Mouse (Mus musculus) kidney, embryonic 15.5 days (tissue): ENCODE measurements around the gene Tpd52l1. TPM values are rescaled to one million over a fixed set of nuclear protein-coding genes. Genes with fewer than 3 reads are reported as not detected.

Source experiments
- ATAC-seq: fragments of 200-750 bp; cut with Nextera tagmentation; replicated peaks from 2 replicates; pipeline ENCODE4 v1.8.0; 2017; ENCODE audit warnings: moderate TSS enrichment; ENCODE audit not compliant: low FRiP score
- H3K27ac ChIP-seq: fragments of 300-500 bp; sonication (generic); 2 replicates; pipeline ENCODE4 v1.5.1; 2015; ENCODE audit warnings: mild to moderate bottlenecking, inconsistent platforms
- H3K27me3 ChIP-seq: fragments of 300-500 bp; sonication (generic); 2 replicates; pipeline ENCODE4 v1.6.1; 2015; ENCODE audit warnings: inconsistent platforms
- H3K36me3 ChIP-seq: fragments of 300-500 bp; sonication (generic); 2 replicates; pipeline ENCODE4 v1.6.1; 2015; ENCODE audit warnings: inconsistent platforms
- H3K4me1 ChIP-seq: fragments of 300-500 bp; sonication (generic); 2 replicates; pipeline ENCODE4 v1.6.1; 2015; ENCODE audit warnings: inconsistent platforms
- H3K4me2 ChIP-seq: fragments of 300-500 bp; sonication (generic); 2 replicates; pipeline ENCODE4 v1.6.1; 2015; ENCODE audit warnings: moderate library complexity, mild to moderate bottlenecking, inconsistent platforms
- H3K4me3 ChIP-seq: fragments of 300-500 bp; sonication (generic); replicated peaks from 2 replicates; pipeline ENCODE4 v1.5.1; 2015; ENCODE audit warnings: mild to moderate bottlenecking, inconsistent platforms
- H3K9ac ChIP-seq: fragments of 300-500 bp; sonication (generic); 2 replicates; pipeline ENCODE4 v1.6.1; 2015; ENCODE audit warnings: mild to moderate bottlenecking, inconsistent platforms
- H3K9me3 ChIP-seq: fragments of 300-500 bp; sonication (generic); replicated peaks from 2 replicates; pipeline ENCODE4 v1.6.1; 2016; ENCODE audit warnings: inconsistent platforms
- WGBS: fragments of 180-500 bp; shearing (Covaris S2); methylation state at CpG from one replicate; pipeline ENCODE4 v1.1.7; 2015; ENCODE audit warnings: mixed read lengths; 5-methylcytosine and 5-hydroxymethylcytosine counted together
- polyA plus RNA-seq: library from polyadenylated mRNA; unstranded; fragments of >200 nt; fragmentation: Nextera tagmentation; extraction: Ambion mirVana; gene quantifications from 2 replicates; pipeline ENCODE4 v1.2.1, GENCODE M21; 2015

The Tpd52l1 gene
- 32.9 and 34.2 TPM in 2 replicates for polyA plus RNA-seq

DNA sequence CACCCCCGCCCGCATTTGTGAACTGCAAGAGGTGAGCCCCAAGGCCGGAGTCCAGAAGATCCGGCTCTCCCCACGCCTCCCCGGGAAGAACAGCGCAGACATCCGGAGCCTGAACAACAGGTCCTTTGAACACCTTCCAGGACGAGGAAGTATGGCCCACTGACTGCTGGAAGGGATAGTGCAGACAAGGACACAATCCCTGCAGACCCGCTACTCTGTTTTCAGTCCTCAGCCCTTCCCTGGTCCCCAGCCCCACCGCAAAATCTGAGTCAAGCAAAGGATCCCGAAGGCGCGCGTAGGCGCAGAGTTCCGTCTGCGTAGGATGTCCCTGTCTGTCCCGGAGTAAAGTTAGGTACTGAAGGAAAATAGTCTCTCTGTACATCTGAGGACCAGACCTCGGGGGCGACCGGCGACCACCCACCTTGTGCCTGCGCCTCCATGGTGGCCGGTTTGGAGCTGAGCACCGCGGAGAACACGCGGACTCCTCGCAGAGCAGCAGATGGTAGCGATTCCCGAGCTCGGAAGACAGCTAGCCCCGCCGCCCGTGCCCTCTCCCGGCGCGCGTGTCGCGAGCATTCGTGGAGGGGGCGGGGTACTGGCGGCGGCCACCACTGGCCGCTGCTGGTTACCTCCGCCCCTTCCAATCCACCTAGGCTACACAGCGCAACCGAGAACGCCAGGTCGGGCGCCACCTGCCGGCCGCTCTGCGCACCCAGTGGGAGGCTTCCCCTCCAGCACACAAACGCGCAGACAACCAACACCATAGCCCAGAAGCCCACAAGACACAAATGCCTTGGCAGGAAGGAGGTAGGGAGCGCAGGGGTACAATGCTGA lies at the start of gene Tpd52l1:
Tpd52l1 (minus strand) TSS at position 668 of the 834 bp plus-strand sequence.
- Histone ChIP-seq H3K9ac (peak within 1 kb of the TSS; percentile 50), H3K36me3 (no peaks in the 10 kb centered on the region), H3K4me3 (peak within 1 kb of the TSS; percentile 69), H3K4me1 (peaks cover 5% of the 10 kb centered on the region), H3K27me3 (no peaks in the 10 kb centered on the region), H3K4me2 (peak within 1 kb of the TSS; percentile 88), H3K27ac (peak within 1 kb of the TSS; percentile 51; the same call in 1 of the 2 replicates), H3K9me3 (no peaks in the 10 kb centered on the region)
- 1% methylated on average over 59 of the region's 59 CpGs for WGBS
- ATAC-seq: peak; percentile 99

DNA sequence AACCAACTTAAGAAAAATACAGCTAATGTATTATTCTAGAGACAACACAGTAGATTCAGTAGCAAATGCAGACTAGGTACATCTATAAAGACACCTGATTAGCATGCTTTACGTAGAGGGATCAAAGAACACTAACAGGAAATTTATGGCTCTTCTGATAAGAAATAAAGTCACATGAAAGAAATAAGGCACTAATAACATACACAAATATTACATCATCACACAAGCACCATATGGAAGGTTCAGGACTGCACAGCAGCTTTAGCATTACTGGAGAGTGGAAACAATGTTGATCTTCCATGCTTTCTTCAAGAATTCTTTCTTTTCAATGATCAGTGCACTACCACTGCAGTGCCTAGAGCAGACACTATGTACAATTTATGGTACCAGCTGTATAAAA lies 48.5 kb upstream of the Tpd52l1 start:
- H3K27ac ChIP-seq: no peak overlapping the region
- H3K4me2 ChIP-seq: no peak overlapping the region
- no peak for ATAC-seq
- H3K9ac ChIP-seq: no peak overlapping the region
- H3K9me3 ChIP-seq: no peaks in the 10 kb centered on the region
- H3K36me3 ChIP-seq: peaks cover 13% of the 10 kb centered on the region; the same call in 1 of the 2 replicates
- no peaks in the 10 kb centered on the region for H3K27me3 ChIP-seq
- WGBS: 80% methylated on average over 1 of the region's 1 CpGs
- H3K4me1 ChIP-seq: no peaks in the 10 kb centered on the region
- no peak overlapping the region for H3K4me3 ChIP-seq

DNA sequence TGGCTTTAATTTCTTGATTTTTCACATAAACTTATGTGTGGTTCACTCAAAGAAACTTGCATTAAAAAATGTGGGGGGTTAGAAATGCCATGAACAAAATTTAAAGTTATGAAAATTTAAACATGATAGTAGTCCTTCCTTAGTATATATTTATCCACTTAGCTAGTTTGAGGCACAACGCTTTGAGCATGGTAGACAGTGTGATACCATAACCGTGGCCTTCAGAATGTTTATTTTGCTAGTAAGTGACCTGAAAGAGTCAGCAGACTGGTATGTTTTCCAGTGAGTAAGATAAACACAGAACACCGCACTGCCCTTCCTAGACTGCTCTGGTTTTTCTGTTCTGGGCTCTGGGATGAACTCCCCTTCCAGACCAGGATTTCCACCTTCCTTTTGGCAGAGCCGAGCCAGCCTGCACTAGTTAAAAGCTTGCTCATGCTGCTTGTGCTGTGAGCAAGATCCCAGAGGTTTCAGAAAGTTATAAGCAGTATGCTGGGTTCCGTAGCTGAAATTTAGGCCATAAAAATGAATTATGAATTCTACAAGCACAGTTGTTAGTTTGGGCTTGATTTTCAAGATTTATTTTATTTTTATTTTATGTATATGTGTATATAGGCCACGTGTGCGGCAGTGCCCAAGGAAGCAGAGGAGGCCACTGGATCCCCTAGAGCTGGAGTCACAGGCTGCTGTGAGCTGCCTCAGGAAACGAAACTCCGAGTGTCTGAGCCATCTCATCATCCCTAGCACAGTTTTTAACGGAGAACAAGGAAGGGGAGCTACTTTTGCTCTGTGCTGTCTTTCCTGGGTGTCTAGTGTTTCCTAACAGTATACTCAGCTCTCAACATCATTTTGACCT lies 21.5 kb upstream of the Tpd52l1 start:
- no peaks in the 10 kb centered on the region for H3K9me3 ChIP-seq
- no peak overlapping the region for H3K27ac ChIP-seq
- 25% methylated on average over 10 of the region's 10 CpGs for WGBS
- no peaks in the 10 kb centered on the region for H3K36me3 ChIP-seq
- no peaks in the 10 kb centered on the region for H3K4me1 ChIP-seq
- no peaks in the 10 kb centered on the region for H3K27me3 ChIP-seq
- no peak overlapping the region for H3K4me2 ChIP-seq
- no peak overlapping the region for H3K4me3 ChIP-seq
- H3K9ac ChIP-seq: no peak overlapping the region
- ATAC-seq: peak; percentile 73

DNA sequence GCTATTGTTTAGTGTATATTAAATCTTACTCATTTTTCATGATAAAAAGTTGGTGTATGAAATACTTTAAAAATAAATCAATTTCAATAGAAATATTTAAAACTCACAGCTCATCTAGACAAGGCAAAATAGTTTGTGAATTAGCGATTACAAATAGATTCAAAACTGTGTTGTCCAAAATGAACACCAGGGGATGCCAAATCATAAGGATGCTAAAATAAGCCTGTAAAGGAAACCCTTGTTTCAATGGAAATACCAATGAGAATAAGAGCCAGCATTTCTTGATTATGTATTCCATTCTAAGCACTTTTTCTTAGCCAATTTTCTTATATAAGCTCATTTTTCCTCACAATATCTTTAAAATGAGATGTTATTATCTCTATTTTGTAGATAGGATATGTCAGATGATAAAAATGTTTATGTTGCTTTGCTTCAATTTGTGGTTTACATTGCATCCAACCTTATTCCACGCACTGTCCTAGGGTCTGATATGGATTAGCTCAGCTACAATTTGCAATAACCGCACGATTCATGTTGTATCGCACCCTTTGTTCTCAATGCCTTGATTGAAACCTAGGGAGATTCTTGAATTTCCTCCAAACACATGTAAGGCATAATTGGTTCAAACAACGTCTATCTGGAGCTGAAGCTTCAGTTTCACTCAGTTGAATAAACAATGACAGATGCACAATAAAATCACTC lies 20.2 kb upstream of the Tpd52l1 start:
- WGBS: 79% methylated on average over 6 of the region's 6 CpGs
- Histone ChIP-seq H3K4me3 (no peak overlapping the region), H3K4me1 (no peaks in the 10 kb centered on the region), H3K36me3 (no peaks in the 10 kb centered on the region), H3K9ac (no peak overlapping the region), H3K27ac (no peak overlapping the region), H3K4me2 (no peak overlapping the region), H3K9me3 (no peaks in the 10 kb centered on the region), H3K27me3 (no peaks in the 10 kb centered on the region)
- ATAC-seq: no peak

DNA sequence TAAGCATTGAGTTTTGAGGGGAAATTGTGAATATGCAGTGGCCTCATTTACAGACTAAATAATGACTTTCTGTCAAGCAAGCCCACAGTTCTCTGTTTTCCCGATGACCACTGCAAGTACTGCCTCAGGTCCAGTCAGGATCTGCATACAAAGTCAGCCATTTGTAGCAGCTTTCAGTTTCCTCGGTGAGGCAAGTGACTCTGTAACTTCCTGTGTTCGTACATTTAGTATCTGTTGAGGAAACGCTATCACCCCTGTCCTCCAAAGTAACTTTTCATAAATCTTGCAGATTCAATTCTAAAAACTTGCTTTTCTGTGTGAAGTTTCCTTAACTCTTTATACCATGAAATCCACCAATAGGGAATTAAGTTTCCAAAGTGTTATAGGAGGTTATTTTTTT lies 19.7 kb upstream of the Tpd52l1 start:
- H3K9ac ChIP-seq: no peak overlapping the region

DNA sequence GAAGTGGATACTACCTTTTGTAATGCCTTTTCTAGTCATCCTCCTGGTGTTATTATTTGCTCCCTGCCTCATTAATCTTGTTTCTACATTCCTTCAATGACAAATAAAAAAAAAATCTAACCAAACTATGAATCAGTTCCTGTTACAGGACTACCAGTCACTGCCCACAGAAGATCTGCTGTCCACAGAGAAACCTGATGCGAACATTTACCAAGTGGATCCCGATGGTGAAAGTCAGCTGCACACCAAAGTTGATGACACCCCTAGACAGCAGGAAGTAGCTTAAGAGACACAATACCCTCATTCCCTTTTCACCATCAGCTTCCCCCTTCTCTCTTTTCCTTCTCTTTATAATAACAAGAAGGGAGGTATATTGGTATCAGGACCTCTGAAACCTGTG lies 17.3 kb upstream of the Tpd52l1 start:
- H3K27ac ChIP-seq: no peak overlapping the region
- H3K9ac ChIP-seq: no peak overlapping the region
- H3K36me3 ChIP-seq: no peaks in the 10 kb centered on the region
- no peaks in the 10 kb centered on the region for H3K4me1 ChIP-seq
- ATAC-seq: no peak
- no peak overlapping the region for H3K4me2 ChIP-seq
- H3K27me3 ChIP-seq: no peaks in the 10 kb centered on the region
- no peak overlapping the region for H3K4me3 ChIP-seq
- 90% methylated on average over 2 of the region's 2 CpGs for WGBS
- no peaks in the 10 kb centered on the region for H3K9me3 ChIP-seq

More for the DNA sequence above, 19.7 kb upstream of the Tpd52l1 start:
- Histone ChIP-seq H3K27me3 (no peaks in the 10 kb centered on the region), H3K4me2 (no peak overlapping the region), H3K36me3 (no peaks in the 10 kb centered on the region), H3K4me3 (no peak overlapping the region), H3K9me3 (no peaks in the 10 kb centered on the region), H3K27ac (no peak overlapping the region), H3K4me1 (no peaks in the 10 kb centered on the region)
- 61% methylated on average over 4 of the region's 4 CpGs for WGBS
- ATAC-seq: no peak

DNA sequence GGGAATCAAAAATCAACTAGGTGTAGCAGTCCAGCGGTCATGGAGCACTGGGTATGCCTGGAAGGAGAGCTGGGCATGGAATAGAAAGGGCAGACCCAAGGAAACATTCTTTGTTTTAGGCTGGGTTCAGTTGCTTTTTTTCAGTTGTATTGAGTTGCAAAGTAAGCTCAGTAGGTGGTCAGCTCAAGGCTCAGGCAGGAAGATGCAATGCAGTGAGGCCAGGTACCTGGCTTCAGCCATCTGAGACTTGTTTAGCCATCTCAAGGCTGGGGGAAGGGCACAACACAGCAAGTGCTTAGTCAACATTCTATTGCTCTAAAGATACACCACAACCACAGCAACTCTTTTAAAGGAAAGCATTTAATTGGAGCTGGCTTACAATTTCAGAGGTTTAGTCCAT lies 11.0 kb upstream of the Tpd52l1 start:
- H3K4me3 ChIP-seq: no peak overlapping the region
- ATAC-seq: no peak
- WGBS: 55% methylated on average over 1 of the region's 1 CpGs
- no peak overlapping the region for H3K27ac ChIP-seq
- H3K4me2 ChIP-seq: no peak overlapping the region
- no peaks in the 10 kb centered on the region for H3K4me1 ChIP-seq
- no peak overlapping the region for H3K9ac ChIP-seq
- no peaks in the 10 kb centered on the region for H3K9me3 ChIP-seq
- H3K27me3 ChIP-seq: no peaks in the 10 kb centered on the region
- H3K36me3 ChIP-seq: no peaks in the 10 kb centered on the region

DNA sequence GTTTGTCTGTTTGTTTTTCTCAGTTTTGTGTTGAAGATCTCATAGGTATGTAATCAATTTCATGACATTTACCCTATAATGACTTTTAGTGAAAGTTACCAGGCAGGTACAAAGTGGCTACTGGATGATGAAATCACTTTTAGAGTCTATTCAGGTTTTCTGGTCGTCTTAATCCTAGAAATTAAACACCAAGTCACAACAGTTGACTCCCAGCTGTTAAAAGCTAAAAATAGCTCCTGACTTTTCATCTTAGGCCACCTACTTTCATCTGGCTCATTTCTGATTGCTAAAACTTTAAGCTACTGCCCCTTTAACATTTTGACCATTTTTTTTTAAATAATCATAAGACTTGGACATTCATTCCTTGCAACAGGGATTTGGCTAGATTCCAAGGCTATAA lies 1.3 kb upstream of the Tpd52l1 start:
- no peak overlapping the region for H3K27ac ChIP-seq
- H3K4me1 ChIP-seq: peaks cover 5% of the 10 kb centered on the region
- no peak overlapping the region for H3K4me3 ChIP-seq
- ATAC-seq: no peak
- H3K9me3 ChIP-seq: no peaks in the 10 kb centered on the region
- no peaks in the 10 kb centered on the region for H3K36me3 ChIP-seq
- H3K4me2 ChIP-seq: no peak overlapping the region
- WGBS: 20% methylated on average over 1 of the region's 1 CpGs
- H3K27me3 ChIP-seq: no peaks in the 10 kb centered on the region
- H3K9ac ChIP-seq: no peak overlapping the region

DNA sequence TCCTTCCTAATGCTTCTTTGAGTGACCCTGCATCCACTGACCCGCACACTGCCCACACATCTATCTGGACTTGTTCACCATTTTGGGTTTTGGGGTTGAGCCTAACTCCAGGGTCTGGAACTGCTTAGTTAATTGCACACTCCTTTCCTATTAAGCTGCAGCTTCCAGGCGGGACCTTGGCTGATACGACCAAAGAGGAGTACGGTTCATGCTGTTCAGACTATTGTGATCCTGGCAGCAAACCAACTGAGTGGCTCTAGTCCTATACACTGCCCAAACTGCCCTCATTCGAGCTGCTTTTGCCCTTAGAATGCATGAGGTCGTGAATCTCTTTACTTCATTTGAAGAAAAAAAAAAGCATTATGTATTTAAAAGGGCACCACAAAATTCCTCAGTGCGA lies 1.6 kb downstream of the Tpd52l1 start:
- H3K36me3 ChIP-seq: no peaks in the 10 kb centered on the region
- H3K27me3 ChIP-seq: no peaks in the 10 kb centered on the region
- H3K9me3 ChIP-seq: no peaks in the 10 kb centered on the region
- no peak overlapping the region for H3K9ac ChIP-seq
- 0 out of 2 replicates have a peak overlapping the region, but pooled peaks have one; percentile 7 for H3K4me2 ChIP-seq
- no peak overlapping the region for H3K4me3 ChIP-seq
- H3K4me1 ChIP-seq: peaks cover 5% of the 10 kb centered on the region
- WGBS: 77% methylated on average over 7 of the region's 7 CpGs
- no peak for ATAC-seq
- no peak overlapping the region for H3K27ac ChIP-seq

DNA sequence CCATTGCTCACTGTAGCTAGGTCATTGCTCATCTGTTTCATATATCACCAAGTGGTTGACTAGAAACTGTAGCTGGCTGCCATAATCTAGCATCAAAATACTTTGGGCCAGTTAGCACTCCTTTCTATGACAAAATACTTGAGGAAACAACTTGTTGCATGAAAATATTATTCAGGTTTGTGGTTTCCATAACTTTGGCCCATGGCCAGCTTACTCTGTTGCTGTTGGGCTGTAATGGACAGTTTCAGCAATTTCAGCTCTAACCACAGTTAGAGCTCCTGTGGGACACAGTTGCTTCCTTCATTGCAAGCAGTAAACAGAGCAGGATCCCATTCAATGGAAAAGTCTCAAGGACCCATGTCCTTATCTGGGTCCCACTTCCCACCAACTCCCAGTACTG lies 4.3 kb downstream of the Tpd52l1 start:
- Histone ChIP-seq H3K27me3 (no peaks in the 10 kb centered on the region), H3K4me2 (no peak overlapping the region), H3K27ac (no peak overlapping the region), H3K9ac (no peak overlapping the region), H3K9me3 (no peaks in the 10 kb centered on the region), H3K4me3 (no peak overlapping the region), H3K4me1 (peaks cover 5% of the 10 kb centered on the region), H3K36me3 (no peaks in the 10 kb centered on the region)
- ATAC-seq: no peak

DNA sequence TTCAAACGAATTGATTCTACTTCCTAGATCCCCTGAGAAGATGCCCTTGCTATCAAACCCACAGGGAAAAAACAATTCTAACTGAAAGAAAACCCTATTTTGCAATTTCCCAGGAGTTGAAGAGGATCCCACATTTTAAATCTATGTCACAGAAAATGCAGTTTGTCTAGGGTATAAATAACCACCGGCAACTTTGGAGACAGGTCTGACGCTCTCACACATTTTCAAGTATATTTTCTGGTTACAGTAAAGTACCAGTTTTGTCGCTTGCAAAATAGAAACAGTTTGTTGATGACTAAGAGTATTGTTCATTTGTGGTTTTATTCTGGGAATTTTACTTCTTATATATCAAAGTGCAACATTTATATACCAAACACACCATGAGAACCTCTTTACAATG lies 9.7 kb downstream of the Tpd52l1 start:
- H3K27ac ChIP-seq: no peak overlapping the region
- no peaks in the 10 kb centered on the region for H3K9me3 ChIP-seq
- no peak overlapping the region for H3K9ac ChIP-seq
- H3K4me2 ChIP-seq: no peak overlapping the region
- H3K4me3 ChIP-seq: no peak overlapping the region
- no peak for ATAC-seq
- no peaks in the 10 kb centered on the region for H3K36me3 ChIP-seq
- no peaks in the 10 kb centered on the region for H3K4me1 ChIP-seq
- 72% methylated on average over 4 of the region's 4 CpGs for WGBS
- no peaks in the 10 kb centered on the region for H3K27me3 ChIP-seq

DNA sequence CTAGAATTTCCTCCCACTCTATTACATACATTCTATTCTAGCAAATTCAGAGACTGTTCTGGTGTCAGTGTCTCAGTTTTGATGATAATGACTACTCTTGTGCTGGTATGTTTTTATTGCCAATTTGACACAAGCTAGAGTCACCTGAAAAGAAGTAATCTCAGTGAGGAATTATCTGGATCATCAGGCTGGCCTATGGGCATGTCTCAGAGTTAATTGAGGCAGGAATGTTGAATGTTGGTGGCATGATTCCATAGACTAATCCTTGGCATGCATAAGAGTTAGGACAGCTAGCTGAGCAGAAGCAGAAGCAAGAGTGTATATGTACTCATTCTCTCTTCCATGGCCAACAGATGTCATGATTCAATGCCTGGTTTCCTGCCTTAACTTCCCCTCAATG lies 27.8 kb downstream of the Tpd52l1 start:
- H3K4me1 ChIP-seq: peaks cover 4% of the 10 kb centered on the region; the same call in 1 of the 2 replicates
- H3K27me3 ChIP-seq: no peaks in the 10 kb centered on the region
- H3K4me2 ChIP-seq: no peak overlapping the region
- ATAC-seq: no peak
- no peak overlapping the region for H3K4me3 ChIP-seq
- H3K27ac ChIP-seq: no peak overlapping the region
- H3K9ac ChIP-seq: no peak overlapping the region
- H3K36me3 ChIP-seq: no peaks in the 10 kb centered on the region
- no peaks in the 10 kb centered on the region for H3K9me3 ChIP-seq
